Comparison of ENCODE assay signal across 8 mouse cellular contexts in genomic region chr4:133241910-133242309, GRCm38 (mm10). TPM values are rescaled to one million over a fixed set of nuclear protein-coding genes. Genes with fewer than 3 reads are reported as not detected.
DNase-seq lines count a peak whose midpoint lies in the region; ATAC-seq and TF ChIP-seq lines count a peak whose summit lies in the region.

No protein-coding gene starts in this region.

- no peak; the same call in 1 of the 2 replicates for ATAC-seq in heart, embryonic 14.5 days (ENCODE audit: insufficient number of reproducible peaks, insufficient read depth, low FRiP score, low read depth)
- no peak for ATAC-seq in G1E (ENCODE audit: extremely low read depth, insufficient number of reproducible peaks, low FRiP score, poor library complexity, severe bottlenecking)
- ATAC-seq in hindbrain, embryonic 11.5 days (ENCODE audit: low FRiP score): no peak
- ATAC-seq in midbrain, embryonic 11.5 days (ENCODE audit: low FRiP score): no peak
- ATAC-seq in megakaryocyte progenitor cell, adult 5-6 weeks (replicated peaks; ENCODE audit: poor library complexity): no peak

- DNase-seq in heart, postnatal 10 days: no peak
- no peak for DNase-seq in G1E (ENCODE audit: low spot score)
- DNase-seq in hindbrain, embryonic 11.5 days (ENCODE audit: low spot score): no peak
- DNase-seq in midbrain, embryonic 11.5 days (ENCODE audit: low spot score, missing footprints): no peak
- no peak for DNase-seq in cerebellum, postnatal 4 days (ENCODE audit: low spot score in 2 of 2)
- no peak for DNase-seq in left cerebral cortex, postnatal 36 days (ENCODE audit: low spot score in 2 of 2)

- no peak overlapping the region for H3K9ac ChIP-seq in heart, embryonic 14.5 days (ENCODE audit: low read length)
- no peak overlapping the region for H3K9ac ChIP-seq in hindbrain, embryonic 11.5 days (ENCODE audit: low read depth, low read length)
- H3K9ac ChIP-seq in midbrain, embryonic 11.5 days (ENCODE audit: low read length): no peak overlapping the region

- no peaks in the 10 kb centered on the region for H3K36me3 ChIP-seq in heart, embryonic 14.5 days (ENCODE audit: control insufficient read depth, insufficient read depth, low read length)
- peaks cover 52% of the 10 kb centered on the region for H3K36me3 ChIP-seq in G1E (replicated peaks)
- no peaks in the 10 kb centered on the region for H3K36me3 ChIP-seq in hindbrain, embryonic 11.5 days (ENCODE audit: control insufficient read depth, insufficient read depth, low read length)
- no peaks in the 10 kb centered on the region for H3K36me3 ChIP-seq in midbrain, embryonic 11.5 days (ENCODE audit: control insufficient read depth, insufficient read depth, low read length)

- intact Hi-C loops in heart, postnatal 10 days (cut with DNase I): no loop called here
- intact Hi-C loops in left cerebral cortex, postnatal 36 days (cut with DNase I): no loop called here

- H3K4me1 ChIP-seq in heart, embryonic 14.5 days (ENCODE audit: control insufficient read depth in 2 of 2, insufficient read depth in 2 of 2, low read length in 2 of 2): peaks cover 5 to 10% of the 10 kb centered on the region in 2 experiments; a peak in 3 of 4 replicates
- peaks cover 84% of the 10 kb centered on the region for H3K4me1 ChIP-seq in G1E (ENCODE audit: insufficient read depth, low read depth, low read length)
- no peaks in the 10 kb centered on the region for H3K4me1 ChIP-seq in hindbrain, embryonic 11.5 days (replicated peaks; ENCODE audit: control insufficient read depth, insufficient read depth, low read length)
- H3K4me1 ChIP-seq in midbrain, embryonic 11.5 days (ENCODE audit: control insufficient read depth, insufficient read depth, low read length): peaks cover 7% of the 10 kb centered on the region

- no peak for TF ChIP-seq CTCF in G1E (IDR thresholded peaks at IDR 0.05; ENCODE audit: low read depth, low read length)

- peak overlapping the region; percentile 57 to 75 for H3K4me3 ChIP-seq in heart, embryonic 14.5 days (ENCODE audit: control insufficient read depth in 1 of 2, insufficient read depth in 1 of 2, low read depth in 1 of 2, low read length in 2 of 2)
- H3K4me3 ChIP-seq in G1E (ENCODE audit: low read depth, low read length): peak overlapping the region; percentile 84
- 0 out of 2 replicates have a peak overlapping the region, but pooled peaks have one; percentile 39 for H3K4me3 ChIP-seq in hindbrain, embryonic 11.5 days (ENCODE audit: low read depth, low read length)
- H3K4me3 ChIP-seq in midbrain, embryonic 11.5 days (ENCODE audit: low read depth, low read length): peak overlapping the region; percentile 47; the same call in 1 of the 2 replicates

- H3K27me3 ChIP-seq in heart, embryonic 14.5 days (ENCODE audit: control insufficient read depth, insufficient read depth, low read length): peaks cover 30% of the 10 kb centered on the region
- no peaks in the 10 kb centered on the region for H3K27me3 ChIP-seq in G1E (ENCODE audit: insufficient read depth, low read length)
- H3K27me3 ChIP-seq in hindbrain, embryonic 11.5 days (ENCODE audit: control insufficient read depth, insufficient read depth, low read length): peaks cover 28% of the 10 kb centered on the region
- H3K27me3 ChIP-seq in midbrain, embryonic 11.5 days (ENCODE audit: control insufficient read depth, insufficient read depth, low read length): peaks cover 25% of the 10 kb centered on the region

- no peaks in the 10 kb centered on the region for H3K9me3 ChIP-seq in heart, embryonic 14.5 days (ENCODE audit: control insufficient read depth, low read length)
- H3K9me3 ChIP-seq in G1E (replicated peaks): peaks cover 4% of the 10 kb centered on the region; the same call in 1 of the 2 replicates
- no peaks in the 10 kb centered on the region for H3K9me3 ChIP-seq in hindbrain, embryonic 11.5 days (ENCODE audit: control insufficient read depth, low read length)
- H3K9me3 ChIP-seq in midbrain, embryonic 11.5 days (ENCODE audit: control insufficient read depth, low read length): no peaks in the 10 kb centered on the region

- H3K4me2 ChIP-seq in heart, embryonic 14.5 days (ENCODE audit: low read length): peak overlapping the region; percentile 89
- H3K4me2 ChIP-seq in hindbrain, embryonic 11.5 days (replicated peaks; ENCODE audit: low read depth, low read length): peak overlapping the region; percentile 72
- peak overlapping the region; percentile 81 for H3K4me2 ChIP-seq in midbrain, embryonic 11.5 days

- H3K27ac ChIP-seq in heart, embryonic 14.5 days (replicated peaks in 1 of 2; ENCODE audit: control insufficient read depth in 1 of 2, insufficient read depth in 1 of 2, low read depth in 2 of 2, low read length in 2 of 2): no peak overlapping the region
- no peak overlapping the region for H3K27ac ChIP-seq in hindbrain, embryonic 11.5 days (ENCODE audit: low read depth, low read length)
- no peak overlapping the region for H3K27ac ChIP-seq in midbrain, embryonic 11.5 days (ENCODE audit: low read depth, low read length)

- 20% methylated on average over 11 of the region's 11 CpGs for WGBS in heart, embryonic 14.5 days
- WGBS in hindbrain, embryonic 11.5 days: 38% methylated on average over 11 of the region's 11 CpGs
- WGBS in midbrain, embryonic 11.5 days: 30% methylated on average over 11 of the region's 11 CpGs

RNA-seq across cellular contexts. Expression of gene Map3k6, which starts 1.3 kb away (rescaled TPM):
- 1.6 and 2.3 TPM in 2 replicates for polyA plus RNA-seq in heart, embryonic 14.5 days (2014; fragmentation: Nextera tagmentation; extraction: Ambion mirVana)
- total RNA-seq in heart, postnatal 10 days (2021): 10 to 100 TPM in 1 of 2 experiments, 1 to 10 TPM in 1; 8.2 to 30.7 TPM
- 20.9 and 28.4 TPM in 2 replicates for total RNA-seq in G1E (2014; fragmentation: Nextera tagmentation)
- total RNA-seq in G1E (2017): 27.6 and 29.2 TPM in 2 replicates
- polyA plus RNA-seq in G1E (2012): 85.3 and 87.2 TPM in 2 replicates
- 2.7 and 3.0 TPM in 2 replicates for polyA plus RNA-seq in hindbrain, embryonic 11.5 days (2014; fragmentation: Nextera tagmentation; extraction: Ambion mirVana)
- 1.3 and 2.0 TPM in 2 replicates for polyA plus RNA-seq in midbrain, embryonic 11.5 days (2014; fragmentation: Nextera tagmentation; extraction: Ambion mirVana)
- total RNA-seq in megakaryocyte progenitor cell, adult 5-6 weeks (2015): 3.6 and 4.6 TPM in 2 replicates
- 0.87 and 6.1 TPM in 2 replicates for total RNA-seq in megakaryocyte progenitor cell, adult 5-6 weeks (2017)
- total RNA-seq in left cerebral cortex, postnatal 36 days (2021): 1 to 10 TPM; 6.8 to 8.1 TPM

RNA-seq across cellular contexts. Expression of gene Sytl1, which starts 21.0 kb away (rescaled TPM):
- polyA plus RNA-seq in heart, embryonic 14.5 days (2014; fragmentation: Nextera tagmentation; extraction: Ambion mirVana): 0.34 and 0.42 TPM in 2 replicates
- 1 to 10 TPM in 1 of 2 experiments, under 1 TPM in 1; 0.74 to 1.5 TPM for total RNA-seq in heart, postnatal 10 days (2021)
- total RNA-seq in G1E (2014; fragmentation: Nextera tagmentation) (1.2 and 2.5 TPM in 2 replicates), G1E (2017) (0.05 and 0.35 TPM in 2 replicates)
- polyA plus RNA-seq in G1E (2012): 1.4 and 1.7 TPM in 2 replicates
- 0.59 and 1.2 TPM in 2 replicates for polyA plus RNA-seq in hindbrain, embryonic 11.5 days (2014; fragmentation: Nextera tagmentation; extraction: Ambion mirVana)
- 0.37 and 0.83 TPM in 2 replicates for polyA plus RNA-seq in midbrain, embryonic 11.5 days (2014; fragmentation: Nextera tagmentation; extraction: Ambion mirVana)
- 1.9 and 2.0 TPM in 2 replicates for total RNA-seq in megakaryocyte progenitor cell, adult 5-6 weeks (2015)
- 3.9 and 5.2 TPM in 2 replicates for total RNA-seq in megakaryocyte progenitor cell, adult 5-6 weeks (2017)
- 1 to 10 TPM; 2.2 to 2.3 TPM for total RNA-seq in left cerebral cortex, postnatal 36 days (2021)

RNA-seq across cellular contexts. Expression of gene Gpr3, which starts 29.6 kb away (rescaled TPM):
- 0.20 and 0.58 TPM in 2 replicates for polyA plus RNA-seq in heart, embryonic 14.5 days (2014; fragmentation: Nextera tagmentation; extraction: Ambion mirVana)
- total RNA-seq in heart, postnatal 10 days (2021): under 1 TPM in 1 of 2 experiments, not detected in 1; 0.12 TPM
- total RNA-seq in G1E (2014; fragmentation: Nextera tagmentation) (0.58 TPM in 1 of 2 replicates, not detected in the other), G1E (2017) (0.06 and 0.16 TPM in 2 replicates)
- 0.02 and 0.10 TPM in 2 replicates for polyA plus RNA-seq in G1E (2012)
- 0.19 and 0.50 TPM in 2 replicates for polyA plus RNA-seq in hindbrain, embryonic 11.5 days (2014; fragmentation: Nextera tagmentation; extraction: Ambion mirVana)
- polyA plus RNA-seq in midbrain, embryonic 11.5 days (2014; fragmentation: Nextera tagmentation; extraction: Ambion mirVana): 0.10 and 0.55 TPM in 2 replicates
- not detected in 2 replicates for total RNA-seq in megakaryocyte progenitor cell, adult 5-6 weeks (2015)
- 0.08 TPM in 1 of 2 replicates, not detected in the other for total RNA-seq in megakaryocyte progenitor cell, adult 5-6 weeks (2017)
- total RNA-seq in left cerebral cortex, postnatal 36 days (2021): 1 to 10 TPM; 8.1 to 8.5 TPM

RNA-seq across cellular contexts. Expression of gene Cd164l2, which starts 30.0 kb away (rescaled TPM):
- 0.42 and 0.82 TPM in 2 replicates for polyA plus RNA-seq in heart, embryonic 14.5 days (2014; fragmentation: Nextera tagmentation; extraction: Ambion mirVana)
- total RNA-seq in heart, postnatal 10 days (2021): not detected
- not detected in 2 replicates for total RNA-seq in G1E (2014; fragmentation: Nextera tagmentation)
- total RNA-seq in G1E (2017): not detected in 2 replicates
- polyA plus RNA-seq in G1E (2012): not detected in 2 replicates
- polyA plus RNA-seq in hindbrain, embryonic 11.5 days (2014; fragmentation: Nextera tagmentation; extraction: Ambion mirVana): 0.91 and 0.93 TPM in 2 replicates
- polyA plus RNA-seq in midbrain, embryonic 11.5 days (2014; fragmentation: Nextera tagmentation; extraction: Ambion mirVana): 0.23 and 0.47 TPM in 2 replicates
- not detected in 2 replicates for total RNA-seq in megakaryocyte progenitor cell, adult 5-6 weeks (2015)
- not detected in 2 replicates for total RNA-seq in megakaryocyte progenitor cell, adult 5-6 weeks (2017)
- 1 to 10 TPM; 4.9 to 10.0 TPM for total RNA-seq in left cerebral cortex, postnatal 36 days (2021)

RNA-seq across cellular contexts. Expression of gene Tmem222, which starts 35.7 kb away (rescaled TPM):
- 54.7 and 57.1 TPM in 2 replicates for polyA plus RNA-seq in heart, embryonic 14.5 days (2014; fragmentation: Nextera tagmentation; extraction: Ambion mirVana)
- total RNA-seq in heart, postnatal 10 days (2021): 10 to 100 TPM; 28.7 to 31.7 TPM
- 33.5 and 34.3 TPM in 2 replicates for total RNA-seq in G1E (2014; fragmentation: Nextera tagmentation)
- 25.2 and 30.3 TPM in 2 replicates for total RNA-seq in G1E (2017)
- 30.3 and 30.8 TPM in 2 replicates for polyA plus RNA-seq in G1E (2012)
- 80.7 and 82.8 TPM in 2 replicates for polyA plus RNA-seq in hindbrain, embryonic 11.5 days (2014; fragmentation: Nextera tagmentation; extraction: Ambion mirVana)
- 71.2 and 82.0 TPM in 2 replicates for polyA plus RNA-seq in midbrain, embryonic 11.5 days (2014; fragmentation: Nextera tagmentation; extraction: Ambion mirVana)
- 43.2 and 50.8 TPM in 2 replicates for total RNA-seq in megakaryocyte progenitor cell, adult 5-6 weeks (2015)
- total RNA-seq in megakaryocyte progenitor cell, adult 5-6 weeks (2017): 17.4 TPM in 2 replicates
- total RNA-seq in left cerebral cortex, postnatal 36 days (2021): 10 to 100 TPM; 87.9 to 96.5 TPM

Comparison
In these comparisons a context has a peak if more than half of its experiments do, and no peak if none do; other contexts are left out.
1. RNA of gene Gpr3, which starts 29.6 kb away (total RNA-seq): 8.1 to 8.5 TPM in left cerebral cortex, postnatal 36 days; 0.06 to 0.58 TPM in G1E, 0.12 TPM in heart, postnatal 10 days and 0.08 TPM in megakaryocyte progenitor cell, adult 5-6 weeks; every median in the first group is over 4 times any median in the second.
2. Peak in every context shown above with its lines, with median percentiles within 50 percentile points of each other: H3K4me2 ChIP-seq and H3K4me3 ChIP-seq.